Mouse (Mus musculus) G1E-ER4 (cell line): ENCODE results near the gene Znrf4. TPM values are rescaled to one million over a fixed set of nuclear protein-coding genes. Genes with fewer than 3 reads are reported as not detected.

Source experiments
- GATA1 ChIP-seq: IDR thresholded peaks from one replicate; pipeline ENCODE4 v1.8.0; 2012; ENCODE audit warnings: low read length, inconsistent platforms
- polyA plus RNA-seq: library from polyadenylated mRNA; stranded (reverse); fragments of >175 nt; gene quantifications from 2 replicates; pipeline ENCODE4 v1.2.3, GENCODE M21; 2012

Znrf4 gene
- polyA plus RNA-seq, 1 experiment = not detected

- no peak for TF ChIP-seq GATA1
These were observed 2.3 kb downstream of the Znrf4 start for GRCm38 (mm10) chr17:56509707-56510472.

GRCm38 (mm10) chr17:56509021-56509640, 3.1 kb downstream of the Znrf4 start:
- TF ChIP-seq GATA1 = no peak

- no peak for TF ChIP-seq GATA1
These were observed 4.8 kb downstream of the Znrf4 start for GRCm38 (mm10) chr17:56507161-56508068.

GRCm38 (mm10) chr17:56506417-56507065, 5.7 kb downstream of the Znrf4 start:
- no peak for TF ChIP-seq GATA1

GRCm38 (mm10) chr17:56505401-56505800, 6.8 kb downstream of the Znrf4 start:
- TF ChIP-seq GATA1 = no peak

GRCm38 (mm10) chr17:56502526-56502925, 9.7 kb downstream of the Znrf4 start:
- TF ChIP-seq GATA1 = no peak

- TF ChIP-seq GATA1 = no peak
These were observed 13.0 kb downstream of the Znrf4 start for GRCm38 (mm10) chr17:56499229-56499628.

GRCm38 (mm10) chr17:56494480-56494879, 17.8 kb downstream of the Znrf4 start:
- TF ChIP-seq GATA1 = no peak

- TF ChIP-seq GATA1 = no peak
These were observed 18.4 kb downstream of the Znrf4 start for GRCm38 (mm10) chr17:56493841-56494240.

- no peak for TF ChIP-seq GATA1
These were observed 21.6 kb downstream of the Znrf4 start for GRCm38 (mm10) chr17:56490438-56491152.

- no peak for TF ChIP-seq GATA1
These were observed 24.2 kb downstream of the Znrf4 start for GRCm38 (mm10) chr17:56488028-56488427.

GRCm38 (mm10) chr17:56487441-56487888, 24.8 kb downstream of the Znrf4 start:
- TF ChIP-seq GATA1 = no peak

GRCm38 (mm10) chr17:56485926-56486325, 26.3 kb downstream of the Znrf4 start:
- TF ChIP-seq GATA1 = no peak

- TF ChIP-seq GATA1 = no peak
These were observed 27.1 kb downstream of the Znrf4 start for GRCm38 (mm10) chr17:56485118-56485517.

GRCm38 (mm10) chr17:56482671-56483070, 29.6 kb downstream of the Znrf4 start:
- TF ChIP-seq GATA1 = no peak

GRCm38 (mm10) chr17:56479358-56479757, 32.9 kb downstream of the Znrf4 start:
- TF ChIP-seq GATA1 = no peak
